ENCODE assay signal across 8 mouse cellular contexts in genomic region chr5:120558762-120559161, GRCm38 (mm10). TPM values are rescaled to one million over a fixed set of nuclear protein-coding genes. Genes with fewer than 3 reads are reported as not detected.
DNase-seq lines count a peak whose midpoint lies in the region; ATAC-seq and TF ChIP-seq lines count a peak whose summit lies in the region.

No protein-coding gene starts in this region.

- no peaks in the 10 kb centered on the region for H3K27me3 ChIP-seq in hindbrain, embryonic 12.5 days
- no peaks in the 10 kb centered on the region for H3K27me3 ChIP-seq in hindbrain, embryonic 16.5 days (replicated peaks; ENCODE audit: control insufficient read depth, insufficient read depth, low read length)
- no peaks in the 10 kb centered on the region for H3K27me3 ChIP-seq in E14TG2a.4 (ENCODE audit: insufficient read depth, low read length)
- H3K27me3 ChIP-seq in embryonic facial prominence, embryonic 10.5 days (replicated peaks; ENCODE audit: low read depth, poor library complexity, severe bottlenecking): no peaks in the 10 kb centered on the region
- no peaks in the 10 kb centered on the region for H3K27me3 ChIP-seq in liver, embryonic 14.5 days (ENCODE audit: control insufficient read depth, insufficient read depth, low read length)
- H3K27me3 ChIP-seq in midbrain, postnatal 0 days (ENCODE audit: insufficient read depth, low read length): no peaks in the 10 kb centered on the region

- H3K36me3 ChIP-seq in hindbrain, embryonic 12.5 days: peaks cover 21% of the 10 kb centered on the region
- H3K36me3 ChIP-seq in hindbrain, embryonic 16.5 days (ENCODE audit: control insufficient read depth, insufficient read depth, low read length): peaks cover 8% of the 10 kb centered on the region
- peaks cover 32% of the 10 kb centered on the region for H3K36me3 ChIP-seq in E14TG2a.4 (ENCODE audit: insufficient read depth, low read length)
- peaks cover 38% of the 10 kb centered on the region for H3K36me3 ChIP-seq in embryonic facial prominence, embryonic 10.5 days (replicated peaks)
- H3K36me3 ChIP-seq in liver, embryonic 14.5 days (replicated peaks; ENCODE audit: control insufficient read depth, insufficient read depth, low read depth): peaks cover 28% of the 10 kb centered on the region
- peaks cover 15% of the 10 kb centered on the region; the same call in 1 of the 2 replicates for H3K36me3 ChIP-seq in midbrain, postnatal 0 days (ENCODE audit: insufficient read depth, low read length)

- 0 out of 2 replicates have a peak overlapping the region, but pooled peaks have one; percentile 23 for H3K27ac ChIP-seq in hindbrain, embryonic 12.5 days
- H3K27ac ChIP-seq in hindbrain, embryonic 16.5 days (ENCODE audit: low read depth, low read length): no peak overlapping the region
- peak overlapping the region; percentile 75 for H3K27ac ChIP-seq in embryonic facial prominence, embryonic 10.5 days (replicated peaks)
- H3K27ac ChIP-seq in liver, embryonic 14.5 days: no peak overlapping the region
- no peak overlapping the region for H3K27ac ChIP-seq in midbrain, postnatal 0 days (ENCODE audit: low read depth, low read length)

- 64% methylated on average over 14 of the region's 14 CpGs for WGBS in hindbrain, embryonic 12.5 days
- WGBS in hindbrain, embryonic 16.5 days: 64% methylated on average over 14 of the region's 14 CpGs
- WGBS in embryonic facial prominence, embryonic 10.5 days: 63% methylated on average over 14 of the region's 14 CpGs
- 14% methylated on average over 14 of the region's 14 CpGs for WGBS in liver, embryonic 14.5 days (ENCODE audit: insufficient replicate concordance)
- WGBS in midbrain, postnatal 0 days: 66% methylated on average over 14 of the region's 14 CpGs

- H3K4me3 ChIP-seq in hindbrain, embryonic 12.5 days: no peak overlapping the region
- H3K4me3 ChIP-seq in hindbrain, embryonic 16.5 days (ENCODE audit: low read length): no peak overlapping the region
- peak overlapping the region; percentile 63 for H3K4me3 ChIP-seq in E14TG2a.4 (replicated peaks; ENCODE audit: low read length)
- H3K4me3 ChIP-seq in embryonic facial prominence, embryonic 10.5 days: no peak overlapping the region
- H3K4me3 ChIP-seq in liver, embryonic 14.5 days (ENCODE audit: insufficient read depth in 1 of 2, low read depth in 2 of 2, low read length in 2 of 2): peak overlapping the region in 1 of 2 experiments; percentile 4; a peak in 2 of 4 replicates
- no peak overlapping the region for H3K4me3 ChIP-seq in midbrain, postnatal 0 days (ENCODE audit: low read depth, low read length)

- H3K4me2 ChIP-seq in hindbrain, embryonic 12.5 days (replicated peaks): no peak overlapping the region
- no peak overlapping the region for H3K4me2 ChIP-seq in hindbrain, embryonic 16.5 days (ENCODE audit: low read length)
- peak overlapping the region; percentile 43 for H3K4me2 ChIP-seq in liver, embryonic 14.5 days (ENCODE audit: low read depth)
- H3K4me2 ChIP-seq in midbrain, postnatal 0 days (ENCODE audit: low read depth, low read length, poor library complexity, severe bottlenecking): no peak overlapping the region

- no peak for DNase-seq in embryonic facial prominence, embryonic 10.5 days (ENCODE audit: low spot score)
- DNase-seq in liver, embryonic 14.5 days (ENCODE audit: low read depth in 3 of 3, low spot score in 3 of 3): no peak
- DNase-seq in frontal cortex, adult 2 months (ENCODE audit: extremely low spot score in 1 of 2, low spot score in 1 of 2): no peak
- no peak for DNase-seq in midbrain, postnatal 0 days (ENCODE audit: low spot score)
- no peak for DNase-seq in urinary bladder, postnatal 10 days (ENCODE audit: low spot score)

- H3K9me3 ChIP-seq in hindbrain, embryonic 12.5 days (replicated peaks): no peaks in the 10 kb centered on the region
- H3K9me3 ChIP-seq in hindbrain, embryonic 16.5 days (ENCODE audit: control insufficient read depth, low read length): no peaks in the 10 kb centered on the region
- H3K9me3 ChIP-seq in E14TG2a.4 (ENCODE audit: low read length): no peaks in the 10 kb centered on the region
- H3K9me3 ChIP-seq in embryonic facial prominence, embryonic 10.5 days: no peaks in the 10 kb centered on the region
- H3K9me3 ChIP-seq in liver, embryonic 14.5 days (ENCODE audit: control insufficient read depth, low read length): no peaks in the 10 kb centered on the region
- no peaks in the 10 kb centered on the region for H3K9me3 ChIP-seq in midbrain, postnatal 0 days (ENCODE audit: low read length)

- H3K9ac ChIP-seq in hindbrain, embryonic 12.5 days: no peak overlapping the region
- H3K9ac ChIP-seq in hindbrain, embryonic 16.5 days (ENCODE audit: low read depth, low read length): no peak overlapping the region
- no peak overlapping the region for H3K9ac ChIP-seq in liver, embryonic 14.5 days (replicated peaks)
- H3K9ac ChIP-seq in midbrain, postnatal 0 days (replicated peaks; ENCODE audit: low read length, poor library complexity, severe bottlenecking): no peak overlapping the region

- peaks cover 40% of the 10 kb centered on the region for H3K4me1 ChIP-seq in hindbrain, embryonic 12.5 days
- peaks cover 17% of the 10 kb centered on the region for H3K4me1 ChIP-seq in hindbrain, embryonic 16.5 days (ENCODE audit: control insufficient read depth, insufficient read depth, low read depth, low read length)
- peaks cover 74% of the 10 kb centered on the region for H3K4me1 ChIP-seq in E14TG2a.4 (replicated peaks; ENCODE audit: low read depth, low read length)
- H3K4me1 ChIP-seq in embryonic facial prominence, embryonic 10.5 days: peaks cover 58% of the 10 kb centered on the region
- peaks cover 7 to 11% of the 10 kb centered on the region in 2 experiments for H3K4me1 ChIP-seq in liver, embryonic 14.5 days (replicated peaks; ENCODE audit: control insufficient read depth in 2 of 2, insufficient read depth in 2 of 2, low read length in 1 of 2)
- H3K4me1 ChIP-seq in midbrain, postnatal 0 days (ENCODE audit: insufficient read depth, low read length): no peaks in the 10 kb centered on the region; the same call in 1 of the 2 replicates

- TF ChIP-seq CTCF in E14TG2a.4 (conservative IDR thresholded peaks at IDR 0.05; ENCODE audit: low read length): no peak
- no peak for TF ChIP-seq CTCF in liver, embryonic 14.5 days (IDR thresholded peaks at IDR 0.05; ENCODE audit: low read depth)
- no peak for TF ChIP-seq CTCF in midbrain, postnatal 0 days (IDR thresholded peaks at IDR 0.05)

- no peak for ATAC-seq in hindbrain, embryonic 12.5 days (ENCODE audit: low FRiP score)
- ATAC-seq in hindbrain, embryonic 16.5 days: no peak
- ATAC-seq in liver, embryonic 14.5 days (ENCODE audit: insufficient read depth): peak; percentile 45
- ATAC-seq in midbrain, postnatal 0 days (ENCODE audit: low FRiP score): no peak

- TF ChIP-seq EP300 in liver, embryonic 14.5 days (IDR thresholded peaks at IDR 0.05; ENCODE audit: low read depth): no peak

RNA-seq across cellular contexts. Expression of gene Tpcn1, which starts 29.7 kb away (rescaled TPM):
- 18.4 and 19.2 TPM in 2 replicates for polyA plus RNA-seq in hindbrain, embryonic 12.5 days (2016; fragmentation: Nextera tagmentation; extraction: Ambion mirVana)
- 15.1 and 17.4 TPM in 2 replicates for polyA plus RNA-seq in hindbrain, embryonic 16.5 days (2015; fragmentation: Nextera tagmentation; extraction: Ambion mirVana)
- 11.9 and 12.3 TPM in 2 replicates for polyA plus RNA-seq in embryonic facial prominence, embryonic 10.5 days (2016; fragmentation: Nextera tagmentation; extraction: Ambion mirVana)
- polyA plus RNA-seq in liver, embryonic 14.5 days (2012; rRNA removed): 19.3 and 19.8 TPM in 2 replicates
- 17.8 and 18.2 TPM in 2 replicates for polyA plus RNA-seq in liver, embryonic 14.5 days (2014; fragmentation: Nextera tagmentation; extraction: Ambion mirVana)
- polyA plus RNA-seq in frontal cortex, adult 2 months (2012; rRNA removed): 37.9 and 39.9 TPM in 2 replicates
- 11.6 and 25.3 TPM in 2 replicates for total RNA-seq in midbrain, postnatal 0 days (2014; rRNA removed)
- polyA plus RNA-seq in midbrain, postnatal 0 days (2015; fragmentation: Nextera tagmentation; extraction: Ambion mirVana): 9.3 and 9.4 TPM in 2 replicates

RNA-seq across cellular contexts. Expression of gene Iqcd, which starts 30.1 kb away (rescaled TPM):
- polyA plus RNA-seq in hindbrain, embryonic 12.5 days (2016; fragmentation: Nextera tagmentation; extraction: Ambion mirVana): 1.9 and 2.5 TPM in 2 replicates
- polyA plus RNA-seq in hindbrain, embryonic 16.5 days (2015; fragmentation: Nextera tagmentation; extraction: Ambion mirVana): 2.0 and 2.4 TPM in 2 replicates
- 0.65 and 0.81 TPM in 2 replicates for polyA plus RNA-seq in embryonic facial prominence, embryonic 10.5 days (2016; fragmentation: Nextera tagmentation; extraction: Ambion mirVana)
- polyA plus RNA-seq in liver, embryonic 14.5 days (2012; rRNA removed): 0.91 and 2.0 TPM in 2 replicates
- 1.0 and 1.4 TPM in 2 replicates for polyA plus RNA-seq in liver, embryonic 14.5 days (2014; fragmentation: Nextera tagmentation; extraction: Ambion mirVana)
- 1.9 and 2.1 TPM in 2 replicates for polyA plus RNA-seq in frontal cortex, adult 2 months (2012; rRNA removed)
- 0.94 and 1.3 TPM in 2 replicates for total RNA-seq in midbrain, postnatal 0 days (2014; rRNA removed)
- polyA plus RNA-seq in midbrain, postnatal 0 days (2015; fragmentation: Nextera tagmentation; extraction: Ambion mirVana): 0.86 and 1.5 TPM in 2 replicates

RNA-seq across cellular contexts. Expression of gene Slc8b1, which starts 47.8 kb away (rescaled TPM):
- polyA plus RNA-seq in hindbrain, embryonic 12.5 days (2016; fragmentation: Nextera tagmentation; extraction: Ambion mirVana): 3.5 and 4.0 TPM in 2 replicates
- 2.3 and 2.7 TPM in 2 replicates for polyA plus RNA-seq in hindbrain, embryonic 16.5 days (2015; fragmentation: Nextera tagmentation; extraction: Ambion mirVana)
- polyA plus RNA-seq in embryonic facial prominence, embryonic 10.5 days (2016; fragmentation: Nextera tagmentation; extraction: Ambion mirVana): 4.1 and 5.2 TPM in 2 replicates
- 5.2 TPM in 2 replicates for polyA plus RNA-seq in liver, embryonic 14.5 days (2012; rRNA removed)
- 1.4 and 2.6 TPM in 2 replicates for polyA plus RNA-seq in liver, embryonic 14.5 days (2014; fragmentation: Nextera tagmentation; extraction: Ambion mirVana)
- 5.9 and 6.4 TPM in 2 replicates for polyA plus RNA-seq in frontal cortex, adult 2 months (2012; rRNA removed)
- 1.9 and 2.1 TPM in 2 replicates for total RNA-seq in midbrain, postnatal 0 days (2014; rRNA removed)
- polyA plus RNA-seq in midbrain, postnatal 0 days (2015; fragmentation: Nextera tagmentation; extraction: Ambion mirVana): 2.5 and 2.7 TPM in 2 replicates

RNA-seq across cellular contexts. Expression of gene Rita1, which starts 53.6 kb away (rescaled TPM):
- polyA plus RNA-seq in hindbrain, embryonic 12.5 days (2016; fragmentation: Nextera tagmentation; extraction: Ambion mirVana): 16.8 and 19.2 TPM in 2 replicates
- 29.3 and 33.7 TPM in 2 replicates for polyA plus RNA-seq in hindbrain, embryonic 16.5 days (2015; fragmentation: Nextera tagmentation; extraction: Ambion mirVana)
- 19.4 and 20.1 TPM in 2 replicates for polyA plus RNA-seq in embryonic facial prominence, embryonic 10.5 days (2016; fragmentation: Nextera tagmentation; extraction: Ambion mirVana)
- 5.2 and 5.9 TPM in 2 replicates for polyA plus RNA-seq in liver, embryonic 14.5 days (2012; rRNA removed)
- 2.1 and 2.8 TPM in 2 replicates for polyA plus RNA-seq in liver, embryonic 14.5 days (2014; fragmentation: Nextera tagmentation; extraction: Ambion mirVana)
- polyA plus RNA-seq in frontal cortex, adult 2 months (2012; rRNA removed): 34.8 and 36.4 TPM in 2 replicates
- total RNA-seq in midbrain, postnatal 0 days (2014; rRNA removed): 32.3 and 43.6 TPM in 2 replicates
- 31.4 and 33.9 TPM in 2 replicates for polyA plus RNA-seq in midbrain, postnatal 0 days (2015; fragmentation: Nextera tagmentation; extraction: Ambion mirVana)

RNA-seq across cellular contexts. Expression of gene Ddx54, which starts 53.8 kb away (rescaled TPM):
- polyA plus RNA-seq in hindbrain, embryonic 12.5 days (2016; fragmentation: Nextera tagmentation; extraction: Ambion mirVana): 53.2 and 53.6 TPM in 2 replicates
- polyA plus RNA-seq in hindbrain, embryonic 16.5 days (2015; fragmentation: Nextera tagmentation; extraction: Ambion mirVana): 38.4 and 42.0 TPM in 2 replicates
- polyA plus RNA-seq in embryonic facial prominence, embryonic 10.5 days (2016; fragmentation: Nextera tagmentation; extraction: Ambion mirVana): 62.3 and 64.3 TPM in 2 replicates
- 9.9 and 12.4 TPM in 2 replicates for polyA plus RNA-seq in liver, embryonic 14.5 days (2012; rRNA removed)
- 9.9 and 10.1 TPM in 2 replicates for polyA plus RNA-seq in liver, embryonic 14.5 days (2014; fragmentation: Nextera tagmentation; extraction: Ambion mirVana)
- polyA plus RNA-seq in frontal cortex, adult 2 months (2012; rRNA removed): 28.2 and 31.2 TPM in 2 replicates
- 36.2 and 37.8 TPM in 2 replicates for total RNA-seq in midbrain, postnatal 0 days (2014; rRNA removed)
- polyA plus RNA-seq in midbrain, postnatal 0 days (2015; fragmentation: Nextera tagmentation; extraction: Ambion mirVana): 31.7 and 32.6 TPM in 2 replicates

Comparison
In these comparisons a context has a peak if more than half of its experiments do, and no peak if none do; other contexts are left out.
1. H3K27ac ChIP-seq: peak in hindbrain, embryonic 12.5 days (single experiment) and embryonic facial prominence, embryonic 10.5 days (single experiment); none in hindbrain, embryonic 16.5 days (single experiment), liver, embryonic 14.5 days (single experiment) and midbrain, postnatal 0 days (single experiment).